Mouse (Mus musculus): ENCODE measurements at regions not wholly inside any gene's neighbourhood (a gene's known extent, or its start where the extent isn't known, plus 50 kb on each side); places are given as distances from the start of the nearest gene placed in this dataset.

DNA sequence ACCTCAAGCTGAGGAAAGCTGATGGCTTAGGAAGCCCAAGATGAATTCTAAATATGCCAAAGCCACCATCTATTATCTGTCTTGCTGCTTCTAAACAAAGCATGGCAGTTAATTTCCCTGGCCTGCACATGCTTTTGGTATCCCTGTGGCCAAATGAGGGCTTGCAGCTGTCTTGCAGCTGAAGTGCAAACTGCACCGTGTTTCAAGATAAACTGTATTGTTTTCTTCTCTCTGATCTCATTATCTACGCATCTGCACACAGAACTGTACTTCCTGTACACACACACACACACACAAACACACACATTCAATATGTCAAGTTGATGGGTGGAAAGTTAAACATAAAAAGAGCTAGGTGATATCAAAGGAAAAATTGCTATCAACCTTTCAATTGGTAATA lies 221.7 kb upstream of the Veph1 start:
- DNase-seq (ENCODE audit: low spot score in 2 of 2) = no peak

DNA sequence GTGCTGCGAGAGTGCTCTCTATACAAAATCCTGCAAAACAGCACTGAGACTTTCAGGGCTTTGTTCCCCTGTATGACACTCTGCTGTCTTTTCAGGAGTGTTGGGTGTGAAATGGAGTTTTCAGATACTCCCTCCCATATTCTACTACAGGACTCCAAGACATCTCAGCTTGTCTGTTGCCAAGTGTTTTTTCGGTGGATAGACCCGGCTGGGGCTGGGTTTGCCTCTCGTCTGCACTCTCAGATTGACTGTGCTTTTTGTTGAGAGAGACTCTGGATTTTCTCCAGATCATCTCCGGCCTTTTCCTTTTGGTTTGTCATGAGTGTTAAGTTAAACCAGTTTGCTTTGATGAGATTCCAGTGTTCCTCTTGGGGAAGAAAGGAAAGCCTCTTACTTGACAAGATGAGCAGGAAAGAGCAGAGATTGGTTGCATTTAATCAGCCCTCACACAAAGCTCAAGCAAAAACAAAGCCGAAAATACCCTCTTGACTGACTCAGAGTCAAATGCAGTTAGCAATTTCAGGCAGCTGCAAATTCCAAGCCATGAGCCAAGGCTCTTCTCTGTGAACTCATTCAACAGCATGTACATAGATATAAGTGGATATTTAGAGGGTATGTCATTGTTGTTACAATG lies 219.3 kb upstream of the Veph1 start:
- DNase-seq (ENCODE audit: low spot score in 2 of 2) = no peak

GRCm38 (mm10) chr3:66514587-66514986 lies 217.9 kb upstream of the Veph1 start:
- DNase-seq (ENCODE audit: low spot score in 2 of 2) = no peak

- DNase-seq (ENCODE audit: low spot score in 2 of 2) = no peak
These were observed 215.8 kb upstream of the Veph1 start for GRCm38 (mm10) chr3:66512408-66512807.

- no peak for DNase-seq (ENCODE audit: low spot score in 2 of 2)
These were observed 213.8 kb upstream of the Veph1 start for GRCm38 (mm10) chr3:66510455-66510854.

GRCm38 (mm10) chr3:66506125-66506524 lies 209.5 kb upstream of the Veph1 start:
- DNase-seq (ENCODE audit: low spot score in 2 of 2) = no peak

GRCm38 (mm10) chr3:66505476-66506076 lies 208.9 kb upstream of the Veph1 start:
- DNase-seq (ENCODE audit: low spot score in 2 of 2) = no peak

- no peak for DNase-seq (ENCODE audit: low spot score in 2 of 2)
These were observed 208.1 kb upstream of the Veph1 start for GRCm38 (mm10) chr3:66504717-66505116.

DNA sequence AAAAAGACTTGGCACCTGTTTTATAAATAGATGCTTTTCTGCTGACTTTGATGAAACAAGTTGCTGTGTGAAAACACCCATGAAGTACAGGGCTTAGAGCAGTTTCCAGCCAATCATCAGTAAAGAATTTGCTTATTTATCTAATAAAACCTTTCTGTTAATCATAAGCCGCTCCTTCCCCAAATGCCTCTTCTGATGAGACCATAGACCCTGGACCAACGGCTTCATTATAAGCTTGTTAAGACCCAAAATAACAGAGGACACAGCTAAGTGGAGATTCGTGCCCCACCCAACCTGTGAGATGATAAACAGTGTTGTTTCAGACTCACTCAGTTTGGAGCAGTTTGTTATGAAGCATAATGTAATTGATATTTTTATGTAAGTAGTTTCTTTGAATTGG lies 207.0 kb upstream of the Veph1 start:
- no peak for DNase-seq (ENCODE audit: low spot score in 2 of 2)

DNA sequence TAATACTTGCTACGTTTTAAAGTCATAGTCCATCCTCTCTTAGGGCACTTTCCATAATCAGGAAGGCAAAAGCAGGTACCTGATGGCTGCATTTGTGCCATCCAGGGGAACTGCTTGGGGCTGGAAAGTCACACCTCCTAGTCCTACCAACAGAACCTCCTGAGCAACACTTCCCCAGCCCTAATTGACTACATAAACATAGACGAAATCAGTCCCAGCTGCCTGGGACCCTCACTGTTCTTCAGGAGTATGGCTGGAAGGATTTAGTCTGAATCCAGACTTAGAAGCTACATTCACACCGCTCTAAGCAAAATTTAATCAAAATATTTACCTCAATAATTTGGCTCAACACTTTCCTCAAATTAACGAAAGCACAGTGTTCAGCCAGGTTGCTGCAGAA lies 205.2 kb upstream of the Veph1 start:
- DNase-seq (ENCODE audit: low spot score in 2 of 2) = no peak

- no peak for DNase-seq (ENCODE audit: low spot score in 2 of 2)
These were observed 197.9 kb upstream of the Veph1 start for GRCm38 (mm10) chr3:66494442-66495113.

DNA sequence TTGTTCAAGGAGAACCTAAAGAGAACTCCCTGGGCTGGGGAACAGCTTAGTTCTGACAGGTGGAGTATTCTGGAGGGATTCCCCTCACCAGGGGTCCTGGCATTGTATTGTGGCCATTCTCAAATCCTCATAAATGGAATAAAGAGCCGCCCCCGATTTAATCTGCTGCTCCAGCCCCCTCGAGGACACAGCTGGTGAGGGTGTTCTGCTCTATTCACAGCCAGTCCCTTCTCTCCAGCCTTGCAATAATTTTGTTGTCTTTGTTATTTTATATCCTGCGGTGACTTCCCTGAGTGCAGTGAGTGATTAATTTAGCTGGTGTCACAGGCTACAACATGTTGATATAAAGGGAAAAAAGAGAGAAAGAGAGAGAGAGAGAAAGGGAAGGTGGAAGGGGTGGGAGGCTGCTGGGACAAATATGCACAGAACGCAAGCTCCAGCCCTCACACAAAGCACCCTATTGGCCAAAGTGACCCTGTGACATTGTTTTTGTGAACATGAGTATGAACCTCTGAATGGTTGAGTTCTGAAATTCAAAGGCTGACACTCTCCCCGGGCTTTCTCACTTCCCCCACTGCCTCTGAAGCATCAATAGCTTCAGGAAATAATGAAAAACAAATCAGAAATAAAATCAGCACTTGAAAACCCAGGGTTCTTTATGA lies 194.2 kb upstream of the Veph1 start:
- DNase-seq (ENCODE audit: low spot score in 2 of 2) = no peak

GRCm38 (mm10) chr3:66488724-66489123 lies 192.1 kb upstream of the Veph1 start:
- no peak for DNase-seq (ENCODE audit: low spot score in 2 of 2)

GRCm38 (mm10) chr3:66486658-66487057 lies 190.0 kb upstream of the Veph1 start:
- no peak for DNase-seq (ENCODE audit: low spot score in 2 of 2)

- DNase-seq (ENCODE audit: low spot score in 2 of 2) = no peak
These were observed 189.5 kb upstream of the Veph1 start for GRCm38 (mm10) chr3:66486184-66486583.

- peak; percentile 8 to 12 for DNase-seq (ENCODE audit: low spot score in 2 of 2)
These were observed 184.1 kb upstream of the Veph1 start for GRCm38 (mm10) chr3:66480718-66481117.

- DNase-seq (ENCODE audit: low spot score in 2 of 2) = no peak
These were observed 182.6 kb upstream of the Veph1 start for GRCm38 (mm10) chr3:66479266-66479665.

DNA sequence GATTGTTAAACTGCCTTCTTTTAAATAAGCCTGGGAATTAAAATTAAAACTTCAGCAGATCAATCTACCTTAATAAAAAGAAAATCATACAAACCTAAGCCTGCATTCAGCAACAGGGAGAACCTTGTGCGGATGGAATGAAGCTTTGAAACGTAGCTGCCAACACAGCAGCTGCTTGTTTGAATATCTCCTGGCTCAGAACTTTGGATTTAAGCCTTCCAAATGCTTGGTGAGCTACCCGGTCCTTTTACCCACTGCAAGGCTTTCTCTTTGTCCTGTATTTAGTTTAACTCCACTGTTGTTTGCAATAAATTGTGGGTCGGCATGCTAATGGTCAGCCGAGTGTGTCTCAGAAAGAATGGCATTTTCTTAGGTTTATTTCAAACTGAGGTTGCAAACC lies 169.7 kb upstream of the Veph1 start:
- peak; percentile 10 for DNase-seq (ENCODE audit: low spot score in 2 of 2)

GRCm38 (mm10) chr3:66465371-66465770 lies 168.7 kb upstream of the Veph1 start:
- no peak for DNase-seq (ENCODE audit: low spot score in 2 of 2)

GRCm38 (mm10) chr3:66462341-66462740 lies 165.7 kb upstream of the Veph1 start:
- DNase-seq (ENCODE audit: low spot score in 2 of 2) = no peak

- peak in 1 of 2 experiments; percentile 3 for DNase-seq (ENCODE audit: low spot score in 2 of 2)
These were observed 149.9 kb upstream of the Veph1 start for GRCm38 (mm10) chr3:66446274-66447159.

GRCm38 (mm10) chr3:66433216-66433615 lies 136.6 kb upstream of the Veph1 start:
- DNase-seq (ENCODE audit: low spot score in 2 of 2) = no peak

All from right cerebral cortex, postnatal 36 days (tissue).